Mouse (Mus musculus) limb, embryonic 14.5 days (tissue): ENCODE measurements around the gene S100pbp. TPM values are rescaled to one million over a fixed set of nuclear protein-coding genes. Genes with fewer than 3 reads are reported as not detected.

Experiments used
- ATAC-seq: fragments of 200-750 bp; cut with Nextera tagmentation; 2 replicates; pipeline ENCODE4 v1.8.0; 2017; ENCODE audit warnings: low read depth, moderate number of reproducible peaks, moderate TSS enrichment; ENCODE audit not compliant: low FRiP score
- DNase-seq: peaks from one replicate; pipeline ENCODE4 v3.0.0-alpha.2; 2015; ENCODE audit warnings: low spot score
- H3K27ac ChIP-seq: fragments of 300-500 bp; sonication (generic); replicated peaks from 2 replicates; pipeline ENCODE4 v1.5.1; 2014; ENCODE audit warnings: low read depth, mild to moderate bottlenecking, low read length, moderate library complexity, mixed read lengths
- H3K27me3 ChIP-seq: fragments of 300-500 bp; sonication (generic); 2 replicates; pipeline ENCODE4 v1.6.1; 2014; ENCODE audit warnings: low read length, mixed read lengths; ENCODE audit not compliant: control insufficient read depth, insufficient read depth
- H3K36me3 ChIP-seq: fragments of 300-500 bp; sonication (generic); 2 replicates; pipeline ENCODE4 v1.6.1; 2014; ENCODE audit warnings: mild to moderate bottlenecking, low read length, moderate library complexity, mixed read lengths; ENCODE audit not compliant: control insufficient read depth, insufficient read depth
- H3K4me1 ChIP-seq: fragments of 300-500 bp; sonication (generic); 2 replicates; pipeline ENCODE4 v1.6.1; 2014; ENCODE audit warnings: antibody characterized with exemption, low read length, mixed read lengths; ENCODE audit not compliant: control insufficient read depth, insufficient read depth
- H3K4me2 ChIP-seq: fragments of 300-500 bp; sonication (generic); replicated peaks from 2 replicates; pipeline ENCODE4 v1.6.1; 2014; ENCODE audit warnings: low read depth, mild to moderate bottlenecking, low read length, moderate library complexity; ENCODE audit not compliant: severe bottlenecking
- H3K4me3 ChIP-seq: fragments of 300-500 bp; sonication (generic); replicated peaks from 2 replicates; pipeline ENCODE4 v1.5.1; 2014; ENCODE audit warnings: low read length
- H3K9ac ChIP-seq: fragments of 300-500 bp; sonication (generic); 2 replicates; pipeline ENCODE4 v1.6.1; 2014; ENCODE audit warnings: mild to moderate bottlenecking, low read depth, low read length, moderate library complexity; ENCODE audit not compliant: severe bottlenecking
- H3K9me3 ChIP-seq: fragments of 300-500 bp; sonication (generic); 2 replicates; pipeline ENCODE4 v1.6.1; 2016; ENCODE audit warnings: low read length; ENCODE audit not compliant: control insufficient read depth
- POLR2A ChIP-seq: fragments of 200-500 bp; IDR thresholded peaks from 2 replicates; pipeline ENCODE4 v1.8.0; 2012; ENCODE audit warnings: inconsistent platforms, mild to moderate bottlenecking, moderate library complexity, borderline replicate concordance; ENCODE audit not compliant: insufficient read depth, insufficient read length; ENCODE audit errors: extremely low read depth
- WGBS: fragments of 180-500 bp; shearing (Covaris S2); extraction: QIAGEN DNeasy Blood & Tissue Kit; methylation state at CpG from one replicate; pipeline ENCODE4 v1.1.7; 2014; 5-methylcytosine and 5-hydroxymethylcytosine counted together
- polyA plus RNA-seq, 2 experiments: library from polyadenylated mRNA; depleted of rRNA in 1 of 2; stranded (reverse) in 1 of 2; unstranded in 1 of 2; fragments of >200 nt; fragmentation: Nextera tagmentation in 1 of 2; extraction: Ambion mirVana in 1 of 2; gene quantifications; 2 replicates each; pipeline versions ENCODE4 v1.2.1 to v1.2.3; 2012 to 2014

S100pbp gene
- polyA plus RNA-seq (2012; rRNA removed) = 59.9 and 67.7 TPM in 2 replicates
- polyA plus RNA-seq (2014; fragmentation: Nextera tagmentation; extraction: Ambion mirVana) = 14.9 and 19.9 TPM in 2 replicates

GRCm38 (mm10) chr4:129189542-129190519 is at the start of gene S100pbp, which contains the start of gene Yars:
S100pbp (minus strand) TSS chr4:129189727.
Yars (plus strand) TSS chr4:129189760.
- peaks cover 19% of the 10 kb centered on the region for H3K4me1 ChIP-seq
- peak within 1 kb of the TSS; percentile 91 for H3K27ac ChIP-seq
- no peaks in the 10 kb centered on the region for H3K9me3 ChIP-seq
- H3K4me3 ChIP-seq = peak within 1 kb of the TSS; percentile 85
- H3K9ac ChIP-seq = peak within 1 kb of the TSS; percentile 88
- DNase-seq = peak; percentile 99
- H3K36me3 ChIP-seq = peaks cover 6% of the 10 kb centered on the region; the same call in 1 of the 2 replicates
- 0 out of 2 replicates have a peak, but pooled peaks have one; percentile 25 for TF ChIP-seq POLR2A
- no peaks in the 10 kb centered on the region for H3K27me3 ChIP-seq
- peak within 1 kb of the TSS; percentile 58 for H3K4me2 ChIP-seq
- ATAC-seq = peak; percentile 94
- under 1% methylated on average over 54 of the region's 58 CpGs for WGBS

DNA sequence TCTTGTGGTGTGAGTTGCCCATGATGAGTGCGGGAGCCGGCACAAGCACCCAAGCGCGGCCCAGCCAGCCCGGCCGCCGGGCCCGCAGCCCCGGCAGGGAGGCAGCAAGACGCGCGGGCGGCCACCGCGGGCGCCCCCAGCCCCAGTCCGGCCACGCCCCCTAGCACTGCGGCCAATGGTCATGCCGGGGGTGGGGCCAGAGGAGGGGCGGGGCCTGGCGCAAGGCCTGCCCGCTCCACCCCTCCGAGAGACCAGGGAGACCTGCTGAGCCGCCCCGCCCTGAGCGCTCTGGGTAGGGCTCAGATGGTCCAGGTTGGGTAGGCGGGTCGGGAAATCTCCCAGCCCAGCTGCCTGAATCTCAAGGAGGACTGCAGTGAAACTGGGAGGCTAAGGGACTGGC is 49.5 kb upstream of the S100pbp start:
- peak; percentile 64; the same call in 1 of the 2 replicates for TF ChIP-seq POLR2A
- ATAC-seq (peak; percentile 87), DNase-seq (peak; percentile 87)
- under 1% methylated on average over 20 of the region's 29 CpGs for WGBS
- Histone ChIP-seq H3K27ac (no peak overlapping the region), H3K27me3 (no peaks in the 10 kb centered on the region), H3K9ac (peak overlapping the region; percentile 62), H3K4me2 (peak overlapping the region; percentile 94), H3K9me3 (no peaks in the 10 kb centered on the region), H3K4me1 (peaks cover 35% of the 10 kb centered on the region), H3K36me3 (no peaks in the 10 kb centered on the region), H3K4me3 (peak overlapping the region; percentile 81)

GRCm38 (mm10) chr4:129238579-129239016 is 49.1 kb upstream of the S100pbp start:
- Histone ChIP-seq H3K27ac (no peak overlapping the region), H3K4me3 (peak overlapping the region; percentile 81), H3K9ac (peak overlapping the region; percentile 62), H3K36me3 (no peaks in the 10 kb centered on the region), H3K4me1 (peaks cover 35% of the 10 kb centered on the region), H3K9me3 (no peaks in the 10 kb centered on the region), H3K27me3 (no peaks in the 10 kb centered on the region), H3K4me2 (peak overlapping the region; percentile 94)
- ATAC-seq = peak; percentile 54
- no peak for TF ChIP-seq POLR2A
- no peak for DNase-seq
- 2% methylated on average over 20 of the region's 23 CpGs for WGBS

GRCm38 (mm10) chr4:129237843-129238441 is 48.4 kb upstream of the S100pbp start:
- WGBS = 4% methylated on average over 21 of the region's 21 CpGs
- no peak for DNase-seq

GRCm38 (mm10) chr4:129236236-129236813 is 46.8 kb upstream of the S100pbp start:
- TF ChIP-seq POLR2A = no peak
- no peak overlapping the region for H3K27ac ChIP-seq
- DNase-seq (no peak), ATAC-seq (no peak)
- no peaks in the 10 kb centered on the region for H3K9me3 ChIP-seq
- WGBS = 71% methylated on average over 8 of the region's 8 CpGs
- no peak overlapping the region for H3K4me2 ChIP-seq
- no peaks in the 10 kb centered on the region for H3K27me3 ChIP-seq
- no peak overlapping the region for H3K9ac ChIP-seq
- H3K4me1 ChIP-seq = peaks cover 20% of the 10 kb centered on the region
- H3K4me3 ChIP-seq = no peak overlapping the region
- H3K36me3 ChIP-seq = no peaks in the 10 kb centered on the region

More at GRCm38 (mm10) chr4:129237843-129238441, 48.4 kb upstream of the S100pbp start:
- Histone ChIP-seq H3K27ac (no peak overlapping the region), H3K36me3 (no peaks in the 10 kb centered on the region), H3K4me3 (peak overlapping the region; percentile 81), H3K4me2 (peak overlapping the region; percentile 94), H3K27me3 (no peaks in the 10 kb centered on the region), H3K9me3 (no peaks in the 10 kb centered on the region), H3K4me1 (peaks cover 35% of the 10 kb centered on the region), H3K9ac (peak overlapping the region; percentile 62)
- ATAC-seq = no peak
- TF ChIP-seq POLR2A = no peak
